Mouse (Mus musculus) T-helper 17 cell (primary cell): ENCODE results near the gene Foxa2.

ENCODE experiments used
- in situ Hi-C, 2 experiments: fragments of 300-600 bp; cut with MboI, MseI; formaldehyde crosslinking; loops; 1 replicate in 1 of 2; 2 replicates in 1 of 2; pipeline ENCODE4 v1.15.1; 2025; ENCODE audit warnings: high pct_unique_total_duplicates in 2 of 2

The Foxa2 gene

GRCm38 (mm10) chr2:148004554-148005521, 41.9 kb downstream of the Foxa2 start:
- in situ Hi-C loops: loop anchor here in 1 of 2 experiments (25.0 kb wide), 1 partner anchor 1443 kb away; no protein-coding TSS in a partner anchor

DNA sequence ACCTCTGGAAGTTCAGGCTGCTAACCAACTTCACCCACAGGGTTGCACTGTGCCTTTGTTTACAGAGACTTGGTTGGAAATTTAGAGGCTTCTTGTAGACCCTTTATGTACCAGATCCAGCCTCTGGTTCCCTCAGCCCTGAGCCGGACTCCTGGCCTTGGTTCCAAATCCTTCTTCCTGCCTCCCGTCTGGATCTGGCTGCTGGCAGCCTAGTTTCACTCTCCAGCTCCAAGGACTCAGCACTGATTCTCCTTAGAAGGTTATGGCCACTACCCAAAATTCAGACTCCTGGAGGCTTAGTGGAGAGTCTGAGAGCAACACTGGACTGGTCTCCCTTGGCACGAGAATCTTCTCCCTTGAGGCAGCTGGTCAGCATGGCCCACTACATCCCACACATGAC, 43.3 kb downstream of the Foxa2 start:
- in situ Hi-C loops: loop anchor here in 1 of 2 experiments (25.0 kb wide), 1 partner anchor 1441 kb away; no protein-coding TSS in a partner anchor

GRCm38 (mm10) chr2:147998206-147998966, 48.4 kb downstream of the Foxa2 start:
- in situ Hi-C loops: no loop called here

GRCm38 (mm10) chr2:147996781-147997180, 50.0 kb downstream of the Foxa2 start:
- in situ Hi-C loops: no loop called here

DNA sequence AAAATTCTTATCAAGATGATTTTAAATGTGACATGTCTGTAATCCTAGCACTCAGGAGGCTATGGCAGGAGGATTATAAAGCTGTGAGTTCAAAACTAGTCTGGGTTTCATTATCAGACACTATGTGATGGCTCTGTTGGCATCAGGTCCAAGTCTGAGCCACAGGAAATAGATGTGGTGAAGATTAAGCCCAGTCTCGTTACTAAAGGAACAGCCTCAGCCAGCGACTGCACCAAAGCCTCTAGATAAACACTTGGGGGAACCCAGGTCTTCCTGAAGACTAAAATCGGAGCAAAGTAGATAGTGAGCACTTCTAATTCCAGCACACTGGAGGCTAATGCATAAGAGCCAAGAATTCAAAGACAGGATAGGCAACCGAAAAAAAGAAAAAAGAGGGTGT, 52.9 kb downstream of the Foxa2 start:
- in situ Hi-C loops: no loop called here

- in situ Hi-C loops: no loop called here
Observed at GRCm38 (mm10) chr2:147992935-147993679, 53.7 kb downstream of the Foxa2 start.
